In the genomic region with DNA sequence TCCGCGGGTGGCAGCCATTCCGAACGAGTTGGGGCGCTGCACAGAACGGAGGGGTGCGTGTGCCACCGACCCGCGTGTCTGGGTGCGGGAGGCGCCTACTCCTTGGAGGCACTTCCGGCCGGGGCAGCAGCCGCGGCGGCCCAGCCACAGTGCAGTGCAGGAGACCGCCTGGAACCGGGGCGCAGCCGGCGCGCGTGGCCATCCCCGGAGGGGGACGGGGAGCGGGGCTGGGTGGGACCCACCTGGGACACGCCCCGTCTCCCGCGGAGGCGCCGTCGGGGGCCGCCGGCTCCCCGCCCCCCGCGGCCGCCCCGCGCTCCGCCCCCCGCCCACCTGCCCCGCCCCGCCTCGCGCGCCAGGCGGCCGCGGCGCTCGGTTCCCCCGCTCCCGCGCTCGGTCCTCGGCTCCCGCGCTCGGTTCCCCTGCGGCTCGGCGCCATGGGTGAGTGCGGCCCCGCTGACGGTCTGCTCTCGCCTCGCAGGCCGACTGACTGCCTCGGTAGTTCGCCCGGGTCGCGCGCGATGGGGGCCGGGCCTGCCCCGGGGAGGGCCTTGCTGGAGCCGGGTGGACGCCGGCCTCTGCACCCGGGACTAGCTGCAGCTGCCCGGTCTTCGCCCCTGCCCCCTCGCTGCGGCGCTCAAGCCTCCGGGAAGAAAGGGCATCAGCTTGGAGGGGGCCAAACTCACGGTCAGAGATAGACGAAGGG, we compare ENCODE assay signal across 8 mouse cellular contexts. TPM values are rescaled to one million over a fixed set of nuclear protein-coding genes. Genes with fewer than 3 reads are reported as not detected.
A peak's percentile ranks its signal among the peaks of the same experiment; 100 is the strongest.
DNase-seq lines count a peak whose midpoint lies in the region; ATAC-seq and TF ChIP-seq lines count a peak whose summit lies in the region.

No protein-coding gene starts in this region.

- in situ Hi-C loops in CH12.LX (cut with MboI; ENCODE audit: low pct_ligation_motif_present, low pct_unique_long_range_greater_than_20kb, low sequenced_read_pairs) = no loop called here

- DNase-seq in CH12.LX (ENCODE audit: extremely low read depth) = no peak
- peak; percentile 54 for DNase-seq in ZHBTc4 (ENCODE audit: low read depth, low spot score)
- DNase-seq in hindbrain, embryonic 14.5 days (ENCODE audit: low spot score) = no peak
- DNase-seq in midbrain, embryonic 14.5 days = peak; percentile 74
- no peak for DNase-seq in frontal cortex, postnatal 14 days (ENCODE audit: low spot score in 2 of 2)

- H3K36me3 ChIP-seq in CH12.LX (replicated peaks in 1 of 2; ENCODE audit: control insufficient read depth in 1 of 2, insufficient read depth in 1 of 2, low read length in 1 of 2) = no peaks in the 10 kb centered on the region
- no peaks in the 10 kb centered on the region for H3K36me3 ChIP-seq in forebrain, embryonic 13.5 days (ENCODE audit: poor library complexity, severe bottlenecking)
- H3K36me3 ChIP-seq in hindbrain, embryonic 14.5 days (replicated peaks; ENCODE audit: control insufficient read depth, insufficient read depth) = no peaks in the 10 kb centered on the region; the same call in 1 of the 2 replicates
- peaks cover 15% of the 10 kb centered on the region; the same call in 1 of the 2 replicates for H3K36me3 ChIP-seq in limb, embryonic 12.5 days
- H3K36me3 ChIP-seq in midbrain, embryonic 14.5 days (ENCODE audit: control insufficient read depth, insufficient read depth, low read length) = no peaks in the 10 kb centered on the region
- no peaks in the 10 kb centered on the region for H3K36me3 ChIP-seq in stomach, embryonic 15.5 days

- peak overlapping the region; percentile 66 for H3K9ac ChIP-seq in CH12.LX (ENCODE audit: insufficient read depth, low read depth)
- peak overlapping the region; percentile 85 for H3K9ac ChIP-seq in forebrain, embryonic 13.5 days
- H3K9ac ChIP-seq in hindbrain, embryonic 14.5 days = peak overlapping the region; percentile 80
- peak overlapping the region; percentile 89 for H3K9ac ChIP-seq in limb, embryonic 12.5 days (replicated peaks)
- H3K9ac ChIP-seq in midbrain, embryonic 14.5 days (replicated peaks; ENCODE audit: low read length) = peak overlapping the region; percentile 68
- peak overlapping the region; percentile 63 for H3K9ac ChIP-seq in stomach, embryonic 15.5 days

- dilution Hi-C loops in CH12.LX (cut with MboI; ENCODE audit: extremely low pct_ligation_motif_present, extremely low pct_unique_long_range_greater_than_20kb, low sequenced_read_pairs) = no loop called here

- TF ChIP-seq RAD21 in CH12.LX (IDR thresholded peaks at IDR 0.05; ENCODE audit: low read depth, low read length) = no peak

- no peak for TF ChIP-seq CTCF in CH12.LX (conservative IDR thresholded peaks at IDR 0.05 in 1 of 2, IDR thresholded peaks at IDR 0.05 in 1 of 2; ENCODE audit: low read depth in 2 of 2, low read length in 2 of 2)

- H3K27me3 ChIP-seq in CH12.LX (replicated peaks) = peaks cover 82% of the 10 kb centered on the region
- H3K27me3 ChIP-seq in forebrain, embryonic 13.5 days = 0 out of 2 replicates have a peak, but pooled peaks cover 2% of the 10 kb centered on the region
- H3K27me3 ChIP-seq in hindbrain, embryonic 14.5 days (ENCODE audit: control insufficient read depth, insufficient read depth, low read length) = no peaks in the 10 kb centered on the region
- H3K27me3 ChIP-seq in limb, embryonic 12.5 days = peaks cover 7% of the 10 kb centered on the region; the same call in 1 of the 2 replicates
- H3K27me3 ChIP-seq in midbrain, embryonic 14.5 days (ENCODE audit: control insufficient read depth, insufficient read depth, low read length) = no peaks in the 10 kb centered on the region; the same call in 1 of the 2 replicates
- H3K27me3 ChIP-seq in stomach, embryonic 15.5 days (replicated peaks) = no peaks in the 10 kb centered on the region

- peak; percentile 50; the same call in 1 of the 2 replicates for TF ChIP-seq POLR2A in CH12.LX (IDR thresholded peaks at IDR 0.05; ENCODE audit: low read depth, low read length)

- H3K4me3 ChIP-seq in CH12.LX (replicated peaks in 1 of 3; ENCODE audit: low read depth in 2 of 3, low read length in 2 of 3, poor library complexity in 1 of 3) = peak overlapping the region; percentile 32 to 87 (median 42)
- peak overlapping the region; percentile 73 for H3K4me3 ChIP-seq in forebrain, embryonic 13.5 days
- peak overlapping the region; percentile 65 for H3K4me3 ChIP-seq in hindbrain, embryonic 14.5 days (replicated peaks; ENCODE audit: low read length)
- H3K4me3 ChIP-seq in limb, embryonic 12.5 days (replicated peaks) = peak overlapping the region; percentile 84
- peak overlapping the region; percentile 62 for H3K4me3 ChIP-seq in midbrain, embryonic 14.5 days (replicated peaks; ENCODE audit: low read depth, low read length)
- peak overlapping the region; percentile 86 for H3K4me3 ChIP-seq in stomach, embryonic 15.5 days (replicated peaks)

- H3K9me3 ChIP-seq in CH12.LX (replicated peaks; ENCODE audit: low read length) = peaks cover 6% of the 10 kb centered on the region
- H3K9me3 ChIP-seq in forebrain, embryonic 13.5 days (replicated peaks) = no peaks in the 10 kb centered on the region
- no peaks in the 10 kb centered on the region for H3K9me3 ChIP-seq in hindbrain, embryonic 14.5 days (ENCODE audit: control insufficient read depth, low read length)
- H3K9me3 ChIP-seq in limb, embryonic 12.5 days = no peaks in the 10 kb centered on the region
- no peaks in the 10 kb centered on the region for H3K9me3 ChIP-seq in midbrain, embryonic 14.5 days (ENCODE audit: control insufficient read depth, low read length)
- H3K9me3 ChIP-seq in stomach, embryonic 15.5 days = no peaks in the 10 kb centered on the region

- under 1% methylated on average over 57 of the region's 92 CpGs for WGBS in forebrain, embryonic 13.5 days
- under 1% methylated on average over 70 of the region's 92 CpGs for WGBS in hindbrain, embryonic 14.5 days
- under 1% methylated on average over 53 of the region's 92 CpGs for WGBS in limb, embryonic 12.5 days
- WGBS in midbrain, embryonic 14.5 days = under 1% methylated on average over 90 of the region's 92 CpGs
- WGBS in stomach, embryonic 15.5 days = under 1% methylated on average over 54 of the region's 92 CpGs

- H3K4me2 ChIP-seq in CH12.LX (ENCODE audit: insufficient read depth, low read depth, poor library complexity, severe bottlenecking) = peak overlapping the region; percentile 93
- H3K4me2 ChIP-seq in forebrain, embryonic 13.5 days = peak overlapping the region; percentile 88
- peak overlapping the region; percentile 73 for H3K4me2 ChIP-seq in hindbrain, embryonic 14.5 days (replicated peaks)
- H3K4me2 ChIP-seq in limb, embryonic 12.5 days = peak overlapping the region; percentile 80
- peak overlapping the region; percentile 90 for H3K4me2 ChIP-seq in midbrain, embryonic 14.5 days (ENCODE audit: low read length)
- H3K4me2 ChIP-seq in stomach, embryonic 15.5 days = peak overlapping the region; percentile 87

- H3K4me1 ChIP-seq in CH12.LX (ENCODE audit: control insufficient read depth in 1 of 2, insufficient read depth in 2 of 2) = peaks cover 5% of the 10 kb centered on the region in 2 experiments; a peak in 2 of 4 replicates
- H3K4me1 ChIP-seq in forebrain, embryonic 13.5 days = peaks cover 25% of the 10 kb centered on the region
- peaks cover 20% of the 10 kb centered on the region for H3K4me1 ChIP-seq in hindbrain, embryonic 14.5 days (replicated peaks; ENCODE audit: control insufficient read depth, insufficient read depth, low read length)
- H3K4me1 ChIP-seq in limb, embryonic 12.5 days (replicated peaks) = peaks cover 24% of the 10 kb centered on the region
- H3K4me1 ChIP-seq in midbrain, embryonic 14.5 days (ENCODE audit: control insufficient read depth, insufficient read depth, low read length) = peaks cover 16% of the 10 kb centered on the region
- peaks cover 18% of the 10 kb centered on the region for H3K4me1 ChIP-seq in stomach, embryonic 15.5 days

- TF ChIP-seq EP300 in CH12.LX (IDR thresholded peaks at IDR 0.05; ENCODE audit: low read length) = no peak

- H3K27ac ChIP-seq in CH12.LX (ENCODE audit: insufficient read depth, low read depth) = no peak overlapping the region
- no peak overlapping the region for H3K27ac ChIP-seq in forebrain, embryonic 13.5 days
- no peak overlapping the region; the same call in 1 of the 2 replicates for H3K27ac ChIP-seq in hindbrain, embryonic 14.5 days
- peak overlapping the region; percentile 59; the same call in 1 of the 2 replicates for H3K27ac ChIP-seq in limb, embryonic 12.5 days
- peak overlapping the region; percentile 26 for H3K27ac ChIP-seq in midbrain, embryonic 14.5 days (replicated peaks; ENCODE audit: low read depth, low read length)
- peak overlapping the region; percentile 46; the same call in 1 of the 2 replicates for H3K27ac ChIP-seq in stomach, embryonic 15.5 days

- ATAC-seq in forebrain, embryonic 13.5 days = peak; percentile 77
- peak; percentile 75; the same call in 1 of the 2 replicates for ATAC-seq in hindbrain, embryonic 14.5 days (ENCODE audit: low FRiP score)
- peak; percentile 78 for ATAC-seq in limb, embryonic 12.5 days (ENCODE audit: insufficient number of reproducible peaks, insufficient read depth, low FRiP score, low TSS enrichment, low read depth)
- ATAC-seq in midbrain, embryonic 14.5 days (ENCODE audit: low FRiP score, low TSS enrichment) = peak; percentile 60
- ATAC-seq in stomach, embryonic 15.5 days (ENCODE audit: insufficient read depth, low FRiP score, low read depth) = peak; percentile 86

- no peaks in the 10 kb centered on the region for H3K79me2 ChIP-seq in CH12.LX (replicated peaks; ENCODE audit: control insufficient read depth, extremely low read depth, insufficient read depth, poor library complexity, severe bottlenecking)

RNA-seq across cellular contexts. Expression of gene Plekhg5, which starts 14.4 kb away (rescaled TPM):
- total RNA-seq in CH12.LX (2012; rRNA removed) (1.6 and 2.1 TPM in 2 replicates), CH12.LX (2014; rRNA removed) (0.05 and 0.09 TPM in 2 replicates)
- polyA plus RNA-seq in CH12.LX (2012; ENCODE audit: insufficient read length, low read depth) = 0.82 and 1.1 TPM in 2 replicates
- polyA plus RNA-seq in forebrain, embryonic 13.5 days (2015; fragmentation: Nextera tagmentation; extraction: Ambion mirVana) = 8.4 and 9.2 TPM in 2 replicates
- 10.0 and 10.9 TPM in 2 replicates for polyA plus RNA-seq in hindbrain, embryonic 14.5 days (2014; fragmentation: Nextera tagmentation; extraction: Ambion mirVana)
- polyA plus RNA-seq in limb, embryonic 12.5 days (2016; fragmentation: Nextera tagmentation; extraction: Ambion mirVana) = 17.4 and 17.7 TPM in 2 replicates
- 7.0 and 8.0 TPM in 2 replicates for polyA plus RNA-seq in midbrain, embryonic 14.5 days (2014; fragmentation: Nextera tagmentation; extraction: Ambion mirVana)
- polyA plus RNA-seq in stomach, embryonic 15.5 days (2015; fragmentation: Nextera tagmentation; extraction: Ambion mirVana) = 11.9 and 13.2 TPM in 2 replicates

RNA-seq across cellular contexts. Expression of gene Tnfrsf25, which starts 29.1 kb away (rescaled TPM):
- total RNA-seq in CH12.LX (2012; rRNA removed) (0.38 and 1.5 TPM in 2 replicates), CH12.LX (2014; rRNA removed) (not detected in 2 replicates)
- not detected in 2 replicates for polyA plus RNA-seq in CH12.LX (2012; ENCODE audit: insufficient read length, low read depth)
- polyA plus RNA-seq in forebrain, embryonic 13.5 days (2015; fragmentation: Nextera tagmentation; extraction: Ambion mirVana) = 0.38 and 0.88 TPM in 2 replicates
- 0.94 and 0.95 TPM in 2 replicates for polyA plus RNA-seq in hindbrain, embryonic 14.5 days (2014; fragmentation: Nextera tagmentation; extraction: Ambion mirVana)
- polyA plus RNA-seq in limb, embryonic 12.5 days (2016; fragmentation: Nextera tagmentation; extraction: Ambion mirVana) = 0.96 and 1.9 TPM in 2 replicates
- polyA plus RNA-seq in midbrain, embryonic 14.5 days (2014; fragmentation: Nextera tagmentation; extraction: Ambion mirVana) = 0.54 and 1.2 TPM in 2 replicates
- 0.84 and 1.4 TPM in 2 replicates for polyA plus RNA-seq in stomach, embryonic 15.5 days (2015; fragmentation: Nextera tagmentation; extraction: Ambion mirVana)

RNA-seq across cellular contexts. Expression of gene Nol9, which starts 47.5 kb away (rescaled TPM):
- total RNA-seq in CH12.LX (2012; rRNA removed) = 44.8 and 53.6 TPM in 2 replicates
- total RNA-seq in CH12.LX (2014; rRNA removed) = 44.7 and 47.2 TPM in 2 replicates
- polyA plus RNA-seq in CH12.LX (2012; ENCODE audit: insufficient read length, low read depth) = 54.3 and 60.5 TPM in 2 replicates
- 22.5 and 25.8 TPM in 2 replicates for polyA plus RNA-seq in forebrain, embryonic 13.5 days (2015; fragmentation: Nextera tagmentation; extraction: Ambion mirVana)
- 24.4 and 26.1 TPM in 2 replicates for polyA plus RNA-seq in hindbrain, embryonic 14.5 days (2014; fragmentation: Nextera tagmentation; extraction: Ambion mirVana)
- polyA plus RNA-seq in limb, embryonic 12.5 days (2016; fragmentation: Nextera tagmentation; extraction: Ambion mirVana) = 45.2 and 46.3 TPM in 2 replicates
- polyA plus RNA-seq in midbrain, embryonic 14.5 days (2014; fragmentation: Nextera tagmentation; extraction: Ambion mirVana) = 21.1 and 25.8 TPM in 2 replicates
- polyA plus RNA-seq in stomach, embryonic 15.5 days (2015; fragmentation: Nextera tagmentation; extraction: Ambion mirVana) = 30.8 and 32.9 TPM in 2 replicates

RNA-seq across cellular contexts. Expression of gene Tas1r1, which starts 48.3 kb away (rescaled TPM):
- total RNA-seq in CH12.LX (2012; rRNA removed) (0.13 and 0.21 TPM in 2 replicates), CH12.LX (2014; rRNA removed) (not detected in 2 replicates)
- not detected in 2 replicates for polyA plus RNA-seq in CH12.LX (2012; ENCODE audit: insufficient read length, low read depth)
- 0.53 and 0.83 TPM in 2 replicates for polyA plus RNA-seq in forebrain, embryonic 13.5 days (2015; fragmentation: Nextera tagmentation; extraction: Ambion mirVana)
- 0.90 and 1.0 TPM in 2 replicates for polyA plus RNA-seq in hindbrain, embryonic 14.5 days (2014; fragmentation: Nextera tagmentation; extraction: Ambion mirVana)
- 0.91 and 1.1 TPM in 2 replicates for polyA plus RNA-seq in limb, embryonic 12.5 days (2016; fragmentation: Nextera tagmentation; extraction: Ambion mirVana)
- polyA plus RNA-seq in midbrain, embryonic 14.5 days (2014; fragmentation: Nextera tagmentation; extraction: Ambion mirVana) = 1.2 and 1.3 TPM in 2 replicates
- 0.28 and 0.31 TPM in 2 replicates for polyA plus RNA-seq in stomach, embryonic 15.5 days (2015; fragmentation: Nextera tagmentation; extraction: Ambion mirVana)

RNA-seq across cellular contexts. Expression of gene Zbtb48, which starts 59.2 kb away (rescaled TPM):
- total RNA-seq in CH12.LX (2012; rRNA removed) (7.4 and 10.5 TPM in 2 replicates), CH12.LX (2014; rRNA removed) (8.6 and 10.5 TPM in 2 replicates)
- 13.6 and 14.0 TPM in 2 replicates for polyA plus RNA-seq in CH12.LX (2012; ENCODE audit: insufficient read length, low read depth)
- polyA plus RNA-seq in forebrain, embryonic 13.5 days (2015; fragmentation: Nextera tagmentation; extraction: Ambion mirVana) = 18.5 and 25.2 TPM in 2 replicates
- polyA plus RNA-seq in hindbrain, embryonic 14.5 days (2014; fragmentation: Nextera tagmentation; extraction: Ambion mirVana) = 19.1 and 20.7 TPM in 2 replicates
- 25.6 and 30.5 TPM in 2 replicates for polyA plus RNA-seq in limb, embryonic 12.5 days (2016; fragmentation: Nextera tagmentation; extraction: Ambion mirVana)
- 19.7 and 21.8 TPM in 2 replicates for polyA plus RNA-seq in midbrain, embryonic 14.5 days (2014; fragmentation: Nextera tagmentation; extraction: Ambion mirVana)
- 16.8 and 17.6 TPM in 2 replicates for polyA plus RNA-seq in stomach, embryonic 15.5 days (2015; fragmentation: Nextera tagmentation; extraction: Ambion mirVana)

Comparison
In these comparisons a context has a peak if more than half of its experiments do, and no peak if none do; other contexts are left out.
1. DNase-seq: peak in ZHBTc4 (single experiment) and midbrain, embryonic 14.5 days (single experiment); none in CH12.LX (single experiment), hindbrain, embryonic 14.5 days (single experiment) and frontal cortex, postnatal 14 days (0 of 2).
2. H3K27ac ChIP-seq: peak in limb, embryonic 12.5 days (single experiment), midbrain, embryonic 14.5 days (single experiment) and stomach, embryonic 15.5 days (single experiment); none in CH12.LX (single experiment), forebrain, embryonic 13.5 days (single experiment) and hindbrain, embryonic 14.5 days (single experiment).
3. Peak in every context shown above with its lines, with median percentiles within 50 percentile points of each other: H3K4me2 ChIP-seq, H3K4me3 ChIP-seq, H3K9ac ChIP-seq and ATAC-seq.